Mouse (Mus musculus): ENCODE measurements around the gene Capn9.

GRCm38 (mm10) chr8:124573552-124574340 is 2.2 kb upstream of the Capn9 start:
- TF ChIP-seq CTCF (IDR thresholded peaks at IDR 0.05; ENCODE audit: insufficient read depth, low read length) = peak; percentile 88
- TF ChIP-seq POLR2A (IDR thresholded peaks at IDR 0.05; ENCODE audit: borderline replicate concordance, extremely low read depth, low read depth, low read length) = 0 out of 2 replicates have a peak, but pooled peaks have one; percentile 15

All from lung, adult 2 months (tissue).